Mouse (Mus musculus) midbrain, embryonic 16.5 days (tissue): ENCODE measurements around the gene Tubg2. TPM values are rescaled to one million over a fixed set of nuclear protein-coding genes. Genes with fewer than 3 reads are reported as not detected.

Experiments
- ATAC-seq: fragments of 200-750 bp; cut with Nextera tagmentation; 2 replicates; pipeline ENCODE4 v1.8.0; 2017; ENCODE audit warnings: moderate TSS enrichment
- H3K27ac ChIP-seq: fragments of 300-500 bp; sonication (generic); 2 replicates; pipeline ENCODE4 v1.5.1; 2014; ENCODE audit warnings: mild to moderate bottlenecking, low read length, mixed read lengths
- H3K27me3 ChIP-seq: fragments of 300-500 bp; sonication (generic); 2 replicates; pipeline ENCODE4 v1.6.1; 2014; ENCODE audit warnings: low read depth, low read length, mixed read lengths; ENCODE audit not compliant: control insufficient read depth, insufficient read depth
- H3K36me3 ChIP-seq: fragments of 300-500 bp; sonication (generic); 2 replicates; pipeline ENCODE4 v1.6.1; 2014; ENCODE audit warnings: mild to moderate bottlenecking, low read length, moderate library complexity, mixed read lengths; ENCODE audit not compliant: control insufficient read depth, insufficient read depth
- H3K4me1 ChIP-seq: fragments of 300-500 bp; sonication (generic); 2 replicates; pipeline ENCODE4 v1.6.1; 2014; ENCODE audit warnings: mild to moderate bottlenecking, low read length, mixed read lengths; ENCODE audit not compliant: control insufficient read depth, insufficient read depth
- H3K4me2 ChIP-seq: fragments of 300-500 bp; sonication (generic); 2 replicates; pipeline ENCODE4 v1.6.1; 2014; ENCODE audit warnings: mild to moderate bottlenecking, low read length, mixed read lengths
- H3K4me3 ChIP-seq: fragments of 300-500 bp; sonication (generic); 2 replicates; pipeline ENCODE4 v1.5.1; 2014; ENCODE audit warnings: low read depth, mild to moderate bottlenecking, low read length, moderate library complexity, mixed read lengths
- H3K9ac ChIP-seq: fragments of 300-500 bp; sonication (generic); 2 replicates; pipeline ENCODE4 v1.6.1; 2014; ENCODE audit warnings: low read depth, low read length, mixed read lengths
- H3K9me3 ChIP-seq: fragments of 300-500 bp; sonication (generic); replicated peaks from 2 replicates; pipeline ENCODE4 v1.6.1; 2014; ENCODE audit warnings: mild to moderate bottlenecking, low read length, mixed read lengths; ENCODE audit not compliant: control insufficient read depth, poor library complexity, severe bottlenecking
- WGBS: fragments of 180-500 bp; shearing (Covaris S2); extraction: QIAGEN DNeasy Blood & Tissue Kit; methylation state at CpG from one replicate; pipeline ENCODE4 v1.1.7; 2014; 5-methylcytosine and 5-hydroxymethylcytosine counted together
- polyA plus RNA-seq: library from polyadenylated mRNA; unstranded; fragments of >200 nt; fragmentation: Nextera tagmentation; extraction: Ambion mirVana; gene quantifications from 2 replicates; pipeline ENCODE4 v1.2.1, GENCODE M21; 2015

The Tubg2 gene
- polyA plus RNA-seq, 1 experiment from 2014 or later = 71.4 TPM

- no peak overlapping the region for H3K4me3 ChIP-seq
- peaks cover 5% of the 10 kb centered on the region for H3K4me1 ChIP-seq
- ATAC-seq = no peak
- peaks cover 5% of the 10 kb centered on the region; the same call in 1 of the 2 replicates for H3K36me3 ChIP-seq
- WGBS = 80% methylated on average over 4 of the region's 4 CpGs
- H3K4me2 ChIP-seq = no peak overlapping the region
- no peaks in the 10 kb centered on the region for H3K9me3 ChIP-seq
- no peak overlapping the region for H3K9ac ChIP-seq
- H3K27ac ChIP-seq = no peak overlapping the region
- H3K27me3 ChIP-seq = no peaks in the 10 kb centered on the region
Measured at GRCm38 (mm10) chr11:101191919-101192470, 36.3 kb downstream of the Tubg2 start.

- peaks cover 5% of the 10 kb centered on the region; the same call in 1 of the 2 replicates for H3K36me3 ChIP-seq
- no peak overlapping the region for H3K4me2 ChIP-seq
- H3K4me1 ChIP-seq = peaks cover 5% of the 10 kb centered on the region
- H3K9me3 ChIP-seq = no peaks in the 10 kb centered on the region
- H3K27ac ChIP-seq = no peak overlapping the region
- no peak overlapping the region for H3K4me3 ChIP-seq
- H3K9ac ChIP-seq = no peak overlapping the region
- no peak for ATAC-seq
- WGBS = 95% methylated on average over 6 of the region's 6 CpGs
- no peaks in the 10 kb centered on the region for H3K27me3 ChIP-seq
Measured at GRCm38 (mm10) chr11:101192646-101193045, 36.9 kb downstream of the Tubg2 start.

- 88% methylated on average over 7 of the region's 7 CpGs for WGBS
- no peak overlapping the region for H3K27ac ChIP-seq
- no peak overlapping the region for H3K4me3 ChIP-seq
- peaks cover 5% of the 10 kb centered on the region for H3K4me1 ChIP-seq
- no peaks in the 10 kb centered on the region for H3K27me3 ChIP-seq
- ATAC-seq = no peak
- no peaks in the 10 kb centered on the region for H3K9me3 ChIP-seq
- no peak overlapping the region for H3K9ac ChIP-seq
- no peak overlapping the region for H3K4me2 ChIP-seq
- peaks cover 5% of the 10 kb centered on the region; the same call in 1 of the 2 replicates for H3K36me3 ChIP-seq
Measured at GRCm38 (mm10) chr11:101193076-101193475, 37.4 kb downstream of the Tubg2 start.

GRCm38 (mm10) chr11:101194137-101194536 lies 38.4 kb downstream of the Tubg2 start:
- 87% methylated on average over 5 of the region's 5 CpGs for WGBS
- ATAC-seq = no peak

GRCm38 (mm10) chr11:101194643-101195042 lies 38.9 kb downstream of the Tubg2 start:
- H3K27ac ChIP-seq = no peak overlapping the region
- ATAC-seq = no peak
- H3K9me3 ChIP-seq = no peaks in the 10 kb centered on the region
- no peak overlapping the region for H3K4me2 ChIP-seq
- no peak overlapping the region for H3K9ac ChIP-seq
- no peaks in the 10 kb centered on the region for H3K27me3 ChIP-seq
- H3K4me1 ChIP-seq = no peaks in the 10 kb centered on the region
- H3K4me3 ChIP-seq = no peak overlapping the region
- 89% methylated on average over 6 of the region's 6 CpGs for WGBS
- peaks cover 8% of the 10 kb centered on the region; the same call in 1 of the 2 replicates for H3K36me3 ChIP-seq

More at GRCm38 (mm10) chr11:101194137-101194536, 38.4 kb downstream of the Tubg2 start:
- Histone ChIP-seq H3K4me3 (no peak overlapping the region), H3K9ac (no peak overlapping the region), H3K36me3 (peaks cover 8% of the 10 kb centered on the region; the same call in 1 of the 2 replicates), H3K27me3 (no peaks in the 10 kb centered on the region), H3K4me1 (peaks cover 5% of the 10 kb centered on the region), H3K4me2 (no peak overlapping the region), H3K9me3 (no peaks in the 10 kb centered on the region), H3K27ac (no peak overlapping the region)

GRCm38 (mm10) chr11:101195101-101195500 lies 39.4 kb downstream of the Tubg2 start:
- ATAC-seq = no peak
- peaks cover 8% of the 10 kb centered on the region; the same call in 1 of the 2 replicates for H3K36me3 ChIP-seq

GRCm38 (mm10) chr11:101195571-101195970 lies 39.9 kb downstream of the Tubg2 start:
- H3K9me3 ChIP-seq = no peaks in the 10 kb centered on the region
- no peaks in the 10 kb centered on the region for H3K4me1 ChIP-seq
- no peak overlapping the region for H3K4me2 ChIP-seq
- 87% methylated on average over 8 of the region's 8 CpGs for WGBS
- H3K27ac ChIP-seq = no peak overlapping the region
- no peak overlapping the region for H3K9ac ChIP-seq
- H3K27me3 ChIP-seq = no peaks in the 10 kb centered on the region
- ATAC-seq = no peak
- H3K36me3 ChIP-seq = peaks cover 8% of the 10 kb centered on the region; the same call in 1 of the 2 replicates
- no peak overlapping the region for H3K4me3 ChIP-seq

More at GRCm38 (mm10) chr11:101195101-101195500, 39.4 kb downstream of the Tubg2 start:
- WGBS = 86% methylated on average over 1 of the region's 1 CpGs
- Histone ChIP-seq H3K9me3 (no peaks in the 10 kb centered on the region), H3K4me3 (no peak overlapping the region), H3K4me1 (no peaks in the 10 kb centered on the region), H3K9ac (no peak overlapping the region), H3K27ac (no peak overlapping the region), H3K4me2 (no peak overlapping the region), H3K27me3 (no peaks in the 10 kb centered on the region)

- 90% methylated on average over 8 of the region's 8 CpGs for WGBS
- peaks cover 8% of the 10 kb centered on the region; the same call in 1 of the 2 replicates for H3K36me3 ChIP-seq
- ATAC-seq = no peak
Measured at GRCm38 (mm10) chr11:101196175-101196574, 40.5 kb downstream of the Tubg2 start.

GRCm38 (mm10) chr11:101199555-101199954 lies 43.8 kb downstream of the Tubg2 start:
- Histone ChIP-seq H3K9me3 (no peaks in the 10 kb centered on the region), H3K4me2 (no peak overlapping the region), H3K27me3 (no peaks in the 10 kb centered on the region), H3K36me3 (peaks cover 13% of the 10 kb centered on the region; the same call in 1 of the 2 replicates), H3K4me1 (0 out of 2 replicates have a peak, but pooled peaks cover 3% of the 10 kb centered on the region), H3K9ac (no peak overlapping the region), H3K27ac (no peak overlapping the region), H3K4me3 (no peak overlapping the region)
- no peak for ATAC-seq
- 94% methylated on average over 3 of the region's 3 CpGs for WGBS

More at GRCm38 (mm10) chr11:101196175-101196574, 40.5 kb downstream of the Tubg2 start:
- Histone ChIP-seq H3K4me3 (no peak overlapping the region), H3K27ac (no peak overlapping the region), H3K9me3 (no peaks in the 10 kb centered on the region), H3K9ac (no peak overlapping the region), H3K27me3 (no peaks in the 10 kb centered on the region), H3K4me1 (0 out of 2 replicates have a peak, but pooled peaks cover 3% of the 10 kb centered on the region), H3K4me2 (no peak overlapping the region)
